Mouse (Mus musculus): ENCODE results near the gene Pck1. TPM values are rescaled to one million over a fixed set of nuclear protein-coding genes. Genes with fewer than 3 reads are reported as not detected.

Gene Pck1
- total RNA-seq, 1 experiment from 2014 or later = 1,355 TPM

DNA sequence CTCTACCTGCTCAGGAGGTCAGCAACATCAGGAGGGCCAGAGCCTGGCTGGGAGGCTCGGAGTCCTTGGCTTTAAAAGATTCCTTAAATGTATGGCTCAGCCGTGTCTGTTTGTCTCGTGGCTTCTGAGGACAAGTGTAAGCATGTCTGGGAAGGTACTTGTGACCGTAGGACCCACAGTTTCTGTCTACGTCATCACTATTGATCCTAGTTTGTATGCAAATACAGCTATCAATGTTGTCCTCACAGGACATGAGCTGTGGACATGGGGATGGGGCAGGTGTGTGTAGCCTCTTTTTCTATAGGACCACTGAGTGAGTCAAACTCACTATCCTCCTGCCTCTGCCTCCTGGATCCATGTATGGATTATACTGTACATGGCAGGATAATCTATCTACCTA is 4.8 kb upstream of the Pck1 start:
- no peak for DNase-seq

DNA sequence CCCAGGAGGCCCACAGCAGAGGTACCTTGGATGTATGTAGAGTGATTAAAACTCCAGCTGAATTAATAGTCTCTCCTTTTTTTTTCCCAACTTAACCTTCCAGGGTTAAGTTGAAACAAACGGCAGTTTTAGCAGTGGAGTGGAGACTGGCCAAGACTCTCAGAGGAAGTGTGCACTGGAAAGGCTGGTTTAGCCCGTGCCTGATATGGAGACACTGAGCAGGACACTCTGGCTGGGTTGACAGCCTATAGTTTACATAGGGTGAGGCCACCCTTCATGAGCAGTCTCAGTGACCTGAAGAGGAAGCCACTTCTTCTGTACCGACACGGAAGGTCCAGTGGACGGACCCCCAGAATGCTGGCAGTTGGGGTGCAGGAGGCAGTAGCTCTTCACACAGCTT is 1.5 kb upstream of the Pck1 start:
- no peak for DNase-seq

DNA sequence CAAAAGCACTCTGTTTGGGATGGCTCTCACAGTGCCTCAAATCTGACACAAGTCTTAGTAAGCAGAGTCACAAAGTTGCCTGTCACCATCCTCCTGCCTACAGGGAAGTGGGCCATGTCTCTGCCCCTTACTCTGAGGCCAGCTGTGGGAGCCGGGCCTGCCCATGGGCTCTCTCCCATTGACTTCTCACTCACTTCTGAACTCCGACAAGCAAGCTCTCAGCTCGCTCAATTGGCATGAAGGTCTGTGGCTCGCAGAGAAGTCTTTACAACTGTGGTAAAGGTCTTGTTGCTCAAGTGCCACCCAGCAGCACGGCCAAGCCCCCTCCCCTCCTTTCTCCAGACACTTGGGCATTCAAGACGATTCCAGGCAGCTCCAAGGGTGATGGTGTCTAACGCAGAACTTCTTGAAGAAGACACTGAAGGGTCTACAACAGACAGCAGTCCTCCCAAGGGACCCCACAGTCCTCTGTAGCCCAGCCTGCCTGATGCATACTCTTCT is 1.0 kb upstream of the Pck1 start:
- DNase-seq = peak; percentile 60

- peak; percentile 39 for DNase-seq
These were observed 418 bp downstream of the Pck1 start for GRCm38 (mm10) chr2:173153266-173153665.

GRCm38 (mm10) chr2:173154513-173154912 is 1.7 kb downstream of the Pck1 start:
- no peak for DNase-seq

DNA sequence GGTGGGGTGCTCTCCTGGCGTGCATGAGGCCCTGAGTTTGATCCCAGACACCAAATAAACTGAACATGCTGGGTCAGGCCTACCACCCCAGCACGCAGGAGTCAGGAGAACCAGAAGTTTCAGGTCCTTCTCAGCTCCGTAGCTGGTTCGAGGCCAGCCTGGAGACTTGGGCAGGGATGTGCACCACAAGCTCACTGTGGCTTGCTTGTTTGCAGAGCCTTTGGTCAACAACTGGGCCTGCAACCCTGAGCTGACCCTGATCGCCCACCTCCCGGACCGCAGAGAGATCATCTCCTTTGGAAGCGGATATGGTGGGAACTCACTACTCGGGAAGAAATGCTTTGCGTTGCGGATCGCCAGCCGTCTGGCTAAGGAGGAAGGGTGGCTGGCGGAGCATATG is 2.1 kb downstream of the Pck1 start:
- DNase-seq = no peak

DNA sequence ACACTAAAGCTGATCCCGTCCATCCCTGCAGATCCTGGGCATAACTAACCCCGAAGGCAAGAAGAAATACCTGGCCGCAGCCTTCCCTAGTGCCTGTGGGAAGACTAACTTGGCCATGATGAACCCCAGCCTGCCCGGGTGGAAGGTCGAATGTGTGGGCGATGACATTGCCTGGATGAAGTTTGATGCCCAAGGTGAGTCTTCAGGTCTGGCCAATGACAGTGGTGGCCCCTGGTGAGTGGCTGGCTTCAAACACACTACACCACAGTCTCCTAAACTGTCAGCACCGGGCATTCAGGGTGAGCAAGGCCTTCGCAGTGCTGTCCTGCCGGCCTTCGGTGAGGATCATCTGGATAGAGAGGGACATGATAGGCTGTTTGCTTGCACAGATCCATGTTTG is 3.1 kb downstream of the Pck1 start:
- no peak for DNase-seq

DNA sequence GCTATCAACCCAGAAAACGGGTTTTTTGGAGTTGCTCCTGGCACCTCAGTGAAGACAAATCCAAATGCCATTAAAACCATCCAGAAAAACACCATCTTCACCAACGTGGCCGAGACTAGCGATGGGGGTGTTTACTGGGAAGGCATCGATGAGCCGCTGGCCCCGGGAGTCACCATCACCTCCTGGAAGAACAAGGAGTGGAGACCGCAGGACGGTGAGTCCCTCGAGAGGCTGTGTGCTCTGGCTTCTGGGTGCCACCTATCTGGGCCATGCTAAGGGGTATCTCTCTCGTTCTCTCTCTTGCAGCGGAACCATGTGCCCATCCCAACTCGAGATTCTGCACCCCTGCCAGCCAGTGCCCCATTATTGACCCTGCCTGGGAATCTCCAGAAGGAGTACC is 4.1 kb downstream of the Pck1 start:
- no peak for DNase-seq

- no peak for DNase-seq
These were observed 4.5 kb downstream of the Pck1 start for GRCm38 (mm10) chr2:173157376-173157775.

- no peak for DNase-seq
These were observed 5.0 kb downstream of the Pck1 start for GRCm38 (mm10) chr2:173157871-173158270.

GRCm38 (mm10) chr2:173158390-173159055 is 5.7 kb downstream of the Pck1 start:
- DNase-seq = no peak

GRCm38 (mm10) chr2:173159354-173160311 is 6.8 kb downstream of the Pck1 start:
- DNase-seq = peak; percentile 86

- no peak for DNase-seq
These were observed 10.5 kb downstream of the Pck1 start for GRCm38 (mm10) chr2:173163380-173163779.

DNA sequence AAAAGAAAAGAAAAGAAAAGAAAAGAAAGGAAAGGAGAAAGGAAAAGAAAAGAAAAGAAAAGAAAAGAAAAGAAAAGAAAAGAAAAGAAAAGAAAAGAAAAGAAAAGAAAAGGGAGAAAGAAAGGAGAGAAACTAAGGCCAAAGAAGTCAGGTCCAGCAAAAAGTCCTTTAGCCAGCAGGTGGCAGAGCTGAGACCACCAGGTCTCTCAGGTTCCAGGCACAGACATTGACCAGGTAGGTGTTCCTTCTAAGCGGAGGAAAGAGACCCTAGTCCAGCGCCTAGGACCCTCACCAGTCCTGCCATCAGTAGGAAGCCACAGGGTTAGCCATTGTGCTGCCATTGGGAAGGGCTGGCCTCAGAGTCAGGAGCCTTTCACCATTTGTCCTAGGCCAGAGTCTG is 11.5 kb downstream of the Pck1 start:
- DNase-seq = no peak

DNA sequence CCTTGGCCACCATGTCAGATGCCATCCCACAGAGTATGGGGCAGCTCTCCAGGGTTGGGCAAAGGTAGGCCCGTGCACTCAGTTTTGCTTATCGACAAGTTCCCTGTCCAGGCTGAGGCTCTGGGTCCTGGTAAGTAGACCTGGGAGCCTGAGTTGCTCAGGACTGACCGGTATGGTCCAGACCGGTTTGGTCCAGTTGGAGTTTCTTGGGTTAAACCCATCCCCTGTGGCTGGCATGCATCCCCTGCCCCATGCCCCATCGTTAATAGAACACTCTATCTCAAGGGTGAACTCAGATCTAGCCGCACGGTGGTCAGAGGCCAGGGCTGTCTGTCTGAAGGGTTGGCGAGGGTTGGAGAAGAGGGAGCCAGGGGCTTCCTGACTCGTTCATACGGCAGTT is 12.1 kb downstream of the Pck1 start:
- no peak for DNase-seq

DNA sequence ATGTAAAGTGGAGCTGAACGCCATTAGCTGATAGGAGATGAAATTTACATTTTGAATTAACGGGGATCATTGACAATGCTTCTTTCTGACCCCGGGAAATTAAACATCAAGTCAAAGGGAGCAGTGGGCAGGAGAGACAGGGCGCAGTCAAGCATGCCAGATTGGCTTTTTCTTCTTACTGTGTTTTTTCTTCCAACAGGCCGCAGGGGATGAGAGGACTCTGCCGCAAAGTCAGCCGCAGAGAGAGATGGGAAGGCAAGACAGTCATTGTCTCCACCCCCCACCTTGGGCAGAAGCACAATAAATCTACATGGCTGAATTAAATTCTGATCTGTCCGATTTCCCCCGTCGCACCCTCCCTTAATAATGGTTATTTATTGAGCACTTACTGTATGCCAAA is 12.5 kb downstream of the Pck1 start:
- no peak for DNase-seq

- DNase-seq = peak; percentile 3
These were observed 15.6 kb downstream of the Pck1 start for GRCm38 (mm10) chr2:173168411-173168851.

GRCm38 (mm10) chr2:173170081-173170480 is 17.2 kb downstream of the Pck1 start:
- no peak for DNase-seq

DNA sequence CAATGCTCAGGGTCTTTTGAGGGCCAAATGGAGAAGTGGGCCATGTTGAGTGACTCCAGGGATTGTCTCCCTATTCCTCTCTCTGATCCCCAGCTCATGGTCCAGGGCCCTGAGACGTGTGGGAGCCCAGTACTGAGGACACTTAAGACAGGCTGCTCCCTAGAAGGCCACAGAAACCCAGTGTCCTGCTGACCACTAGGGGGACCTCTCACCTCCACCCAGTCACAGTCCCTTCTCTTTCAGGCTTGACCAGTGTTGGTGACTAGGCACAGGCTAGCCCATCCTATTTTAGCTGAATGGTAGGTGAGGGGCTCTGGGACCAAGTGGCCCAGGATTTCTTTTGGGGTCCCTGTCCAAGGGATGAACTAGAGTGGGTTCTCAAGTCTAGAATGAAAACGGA is 17.9 kb downstream of the Pck1 start:
- DNase-seq = peak; percentile 48

- DNase-seq = peak; percentile 84
These were observed 18.6 kb downstream of the Pck1 start for GRCm38 (mm10) chr2:173171470-173171869.

GRCm38 (mm10) chr2:173171956-173172355 is 19.1 kb downstream of the Pck1 start:
- DNase-seq = no peak

DNA sequence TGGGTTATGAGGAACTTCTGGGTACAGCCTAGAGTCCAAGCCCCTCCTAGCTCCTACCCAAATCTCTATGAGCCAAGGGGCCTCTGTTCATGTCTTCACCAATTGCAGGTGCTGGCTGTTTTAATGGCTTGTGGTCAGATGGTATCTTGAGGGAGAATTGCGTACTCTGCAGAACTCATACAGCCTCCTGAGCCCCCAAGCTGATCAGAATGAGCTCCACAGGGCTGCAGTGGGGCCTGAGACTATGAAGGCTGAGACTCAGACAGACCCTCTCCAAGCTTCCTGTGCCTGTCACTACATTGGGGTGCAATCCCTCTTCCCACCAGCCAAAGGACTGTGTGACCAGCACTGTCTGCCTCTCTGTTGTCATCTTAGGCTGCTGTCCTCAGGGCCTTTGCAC is 19.5 kb downstream of the Pck1 start:
- DNase-seq = no peak

- DNase-seq = peak; percentile 29
These were observed 20.2 kb downstream of the Pck1 start for GRCm38 (mm10) chr2:173173008-173173407.

Data from adrenal gland, postnatal 14 days (tissue).